Mouse (Mus musculus) liver, postnatal 0 days (tissue): Measurements from ENCODE around the gene Uhrf1. TPM values are rescaled to one million over a fixed set of nuclear protein-coding genes. Genes with fewer than 3 reads are reported as not detected.

Experiments used
- ATAC-seq: fragments of 200-750 bp; cut with Nextera tagmentation; 2 replicates; pipeline ENCODE4 v1.8.0; 2017; ENCODE audit warnings: mild to moderate bottlenecking, moderate library complexity
- DNase-seq: peaks from one replicate; pipeline ENCODE4 v3.0.0-alpha.2; 2016
- H3K27ac ChIP-seq: fragments of 300-500 bp; sonication (generic); 2 replicates; pipeline ENCODE4 v1.5.1; 2014; ENCODE audit warnings: antibody characterized with exemption, moderate library complexity, mild to moderate bottlenecking, low read depth
- H3K27me3 ChIP-seq: fragments of 300-500 bp; sonication (generic); 2 replicates; pipeline ENCODE4 v1.6.1; 2014; ENCODE audit warnings: low read length, control low read depth, mixed read lengths; ENCODE audit not compliant: insufficient read depth
- H3K36me3 ChIP-seq: fragments of 300-500 bp; sonication (generic); replicated peaks from 2 replicates; pipeline ENCODE4 v1.6.1; 2014; ENCODE audit warnings: mild to moderate bottlenecking, control low read depth, low read length, moderate library complexity, mixed read lengths; ENCODE audit not compliant: insufficient read depth
- H3K4me1 ChIP-seq: fragments of 300-500 bp; sonication (generic); 2 replicates; pipeline ENCODE4 v1.6.1; 2014; ENCODE audit warnings: antibody characterized with exemption, mild to moderate bottlenecking, control low read depth; ENCODE audit not compliant: insufficient read depth
- H3K4me2 ChIP-seq: fragments of 300-500 bp; sonication (generic); 2 replicates; pipeline ENCODE4 v1.6.1; 2014; ENCODE audit warnings: low read depth, mild to moderate bottlenecking, low read length, moderate library complexity, mixed read lengths
- H3K4me3 ChIP-seq: fragments of 300-500 bp; sonication (generic); 2 replicates; pipeline ENCODE4 v1.5.1; 2014; ENCODE audit warnings: low read depth, low read length
- H3K9ac ChIP-seq: fragments of 300-500 bp; sonication (generic); replicated peaks from 2 replicates; pipeline ENCODE4 v1.6.1; 2014; ENCODE audit warnings: mild to moderate bottlenecking, moderate library complexity
- H3K9me3 ChIP-seq: fragments of 300-500 bp; sonication (generic); 2 replicates; pipeline ENCODE4 v1.6.1; 2016; ENCODE audit warnings: mild to moderate bottlenecking, control low read depth, low read length, mixed read lengths
- CTCF ChIP-seq: sonication (generic); IDR thresholded peaks from 2 replicates; pipeline ENCODE4 v1.5.1; 2016; ENCODE audit warnings: antibody characterized with exemption, low read depth
- EP300 ChIP-seq: IDR thresholded peaks from 2 replicates; pipeline ENCODE4 v1.6.1; 2016; ENCODE audit warnings: antibody characterized with exemption, low read depth, mild to moderate bottlenecking
- WGBS: fragments of 180-500 bp; shearing (Covaris S2); extraction: QIAGEN DNeasy Blood & Tissue Kit; methylation state at CpG from one replicate; pipeline ENCODE4 v1.1.7; 2014; ENCODE audit not compliant: insufficient replicate concordance; 5-methylcytosine and 5-hydroxymethylcytosine counted together
- polyA plus RNA-seq: library from polyadenylated mRNA; unstranded; fragments of >200 nt; fragmentation: Nextera tagmentation; extraction: Ambion mirVana; gene quantifications from 2 replicates; pipeline ENCODE4 v1.2.1, GENCODE M21; 2015

Uhrf1 gene
- polyA plus RNA-seq, 1 experiment from 2014 or later, result 43.5 TPM

DNA sequence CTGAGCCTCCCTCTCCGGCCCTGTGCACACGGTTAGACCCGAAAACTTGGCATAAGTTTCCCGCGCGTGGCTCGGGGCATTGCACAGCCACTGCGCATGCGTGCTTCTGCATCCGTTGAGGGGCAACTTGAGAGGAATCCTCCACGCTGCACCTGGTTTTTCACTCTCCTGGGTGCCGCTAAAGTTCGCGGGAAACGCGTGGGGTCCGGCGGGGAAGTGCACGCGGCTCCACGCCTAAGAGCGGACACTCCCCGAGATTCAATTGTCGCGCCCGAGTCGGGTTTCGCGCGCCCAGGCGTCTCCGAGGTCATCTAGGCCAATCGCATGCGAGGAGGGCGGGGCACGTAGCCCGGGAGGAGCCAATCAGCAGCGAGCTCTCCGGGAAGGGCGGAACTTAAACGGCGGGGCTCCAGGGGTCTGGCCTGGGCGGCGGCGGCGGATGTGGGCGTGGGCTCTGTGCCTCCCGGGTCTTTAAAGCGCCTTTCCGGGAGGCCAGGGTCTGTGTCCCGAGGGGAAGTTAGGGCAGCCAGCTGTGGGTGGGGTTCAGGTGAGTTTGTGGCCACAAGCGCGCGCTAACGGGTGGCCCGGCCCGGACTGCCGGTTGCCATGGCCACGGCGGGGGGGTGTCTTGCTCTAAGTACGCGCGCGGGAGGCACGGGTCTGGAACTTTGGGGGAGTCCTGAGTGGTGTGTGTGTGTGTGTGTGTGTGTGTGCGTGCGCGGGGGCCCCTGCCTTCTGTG is 896 bp downstream of the Uhrf1 start:
- peaks cover 31% of the 10 kb centered on the region for H3K36me3 ChIP-seq
- no peaks in the 10 kb centered on the region for H3K27me3 ChIP-seq
- TF ChIP-seq CTCF, result no peak
- no peak; the same call in 1 of the 2 replicates for TF ChIP-seq EP300
- peak overlapping the region; percentile 80 for H3K27ac ChIP-seq
- under 1% methylated on average over 63 of the region's 68 CpGs for WGBS
- DNase-seq, result peak; percentile 98
- H3K9ac ChIP-seq, result peak overlapping the region; percentile 76
- peak; percentile 87 for ATAC-seq
- H3K9me3 ChIP-seq, result no peaks in the 10 kb centered on the region
- H3K4me1 ChIP-seq, result peaks cover 45% of the 10 kb centered on the region
- peak overlapping the region; percentile 88 for H3K4me2 ChIP-seq
- H3K4me3 ChIP-seq, result peak overlapping the region; percentile 62

DNA sequence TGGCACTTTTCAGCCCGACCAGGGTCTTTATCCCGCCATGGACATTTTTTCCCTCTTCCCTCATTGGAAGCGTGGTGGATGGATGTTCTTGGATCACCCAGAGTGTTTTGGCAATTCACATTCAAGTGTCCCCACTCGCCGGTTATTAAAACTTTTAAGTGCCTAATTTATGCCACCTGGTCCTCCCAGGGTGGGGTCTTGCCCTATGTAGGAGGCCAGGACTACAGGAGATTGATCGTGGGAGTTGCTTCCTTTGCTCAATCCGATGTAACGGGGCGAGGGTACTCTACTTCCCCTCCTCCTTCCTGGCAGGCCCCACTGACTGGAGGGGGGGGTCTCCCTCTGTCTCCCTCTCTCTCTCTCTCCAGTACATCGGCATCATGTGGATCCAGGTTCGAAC is 1.6 kb downstream of the Uhrf1 start:
- peaks cover 45% of the 10 kb centered on the region for H3K4me1 ChIP-seq
- DNase-seq, result no peak
- H3K4me2 ChIP-seq, result peak overlapping the region; percentile 88
- TF ChIP-seq CTCF, result no peak
- H3K27me3 ChIP-seq, result no peaks in the 10 kb centered on the region
- no peak for ATAC-seq
- H3K4me3 ChIP-seq, result peak overlapping the region; percentile 62
- peaks cover 37% of the 10 kb centered on the region for H3K36me3 ChIP-seq
- H3K27ac ChIP-seq, result peak overlapping the region; percentile 80
- H3K9ac ChIP-seq, result peak overlapping the region; percentile 76
- no peaks in the 10 kb centered on the region for H3K9me3 ChIP-seq
- WGBS, result 15% methylated on average over 11 of the region's 11 CpGs

DNA sequence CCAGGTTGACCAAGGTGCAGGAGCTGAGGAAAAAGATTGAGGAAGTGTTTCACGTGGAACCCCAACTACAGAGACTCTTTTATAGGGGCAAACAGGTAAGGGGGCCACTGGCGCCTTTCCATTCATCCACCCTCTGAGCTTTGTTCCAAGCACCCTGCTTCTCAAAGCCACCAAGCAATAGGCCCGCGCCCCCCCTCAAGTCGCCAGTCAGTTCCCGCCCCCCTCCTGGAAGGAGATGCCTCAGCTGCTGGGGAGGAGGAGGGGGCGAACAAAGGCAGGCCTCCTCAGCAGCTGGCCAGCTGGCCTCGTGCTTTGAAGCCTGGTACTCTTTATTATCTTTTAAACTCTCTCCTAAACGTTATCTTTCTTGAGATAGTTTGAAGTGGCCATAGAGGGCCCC is 2.0 kb downstream of the Uhrf1 start:
- no peak for TF ChIP-seq EP300
- TF ChIP-seq CTCF, result no peak
- peak overlapping the region; percentile 88 for H3K4me2 ChIP-seq
- WGBS, result 48% methylated on average over 9 of the region's 9 CpGs
- peak overlapping the region; percentile 62 for H3K4me3 ChIP-seq
- H3K36me3 ChIP-seq, result peaks cover 40% of the 10 kb centered on the region
- no peaks in the 10 kb centered on the region for H3K9me3 ChIP-seq
- no peak for ATAC-seq
- peaks cover 45% of the 10 kb centered on the region for H3K4me1 ChIP-seq
- peak overlapping the region; percentile 76 for H3K9ac ChIP-seq
- no peak for DNase-seq
- H3K27me3 ChIP-seq, result no peaks in the 10 kb centered on the region
- H3K27ac ChIP-seq, result peak overlapping the region; percentile 80

DNA sequence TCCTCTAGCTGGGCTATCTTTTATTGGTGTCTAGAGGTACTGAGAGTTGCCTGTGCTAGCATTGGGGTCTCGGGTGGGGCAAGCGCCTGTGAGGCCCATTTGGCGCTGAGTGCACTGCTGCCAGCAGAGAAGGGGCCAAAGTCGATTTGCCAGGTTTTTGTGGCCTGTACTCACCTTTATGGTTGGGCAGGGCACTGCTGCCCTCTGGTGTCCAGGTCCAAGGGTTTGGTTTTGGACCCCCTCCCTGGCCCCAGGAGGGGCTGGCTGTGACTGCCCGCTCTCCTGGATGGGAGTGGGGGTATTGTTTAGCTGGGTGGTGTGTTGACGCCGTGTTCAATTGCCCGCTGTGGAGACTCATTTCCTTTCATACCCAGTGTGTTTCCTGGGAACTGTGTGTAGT is 2.7 kb downstream of the Uhrf1 start:
- ATAC-seq, result no peak
- Histone ChIP-seq H3K9ac (no peak overlapping the region), H3K27ac (no peak overlapping the region), H3K4me2 (peak overlapping the region; percentile 88), H3K36me3 (peaks cover 47% of the 10 kb centered on the region), H3K4me1 (peaks cover 45% of the 10 kb centered on the region), H3K4me3 (peak overlapping the region; percentile 62; the same call in 1 of the 2 replicates), H3K9me3 (no peaks in the 10 kb centered on the region), H3K27me3 (no peaks in the 10 kb centered on the region)
- peak; percentile 57 for DNase-seq
- TF ChIP-seq EP300 (no peak), CTCF (peak; percentile 65)
- WGBS, result 72% methylated on average over 8 of the region's 8 CpGs

DNA sequence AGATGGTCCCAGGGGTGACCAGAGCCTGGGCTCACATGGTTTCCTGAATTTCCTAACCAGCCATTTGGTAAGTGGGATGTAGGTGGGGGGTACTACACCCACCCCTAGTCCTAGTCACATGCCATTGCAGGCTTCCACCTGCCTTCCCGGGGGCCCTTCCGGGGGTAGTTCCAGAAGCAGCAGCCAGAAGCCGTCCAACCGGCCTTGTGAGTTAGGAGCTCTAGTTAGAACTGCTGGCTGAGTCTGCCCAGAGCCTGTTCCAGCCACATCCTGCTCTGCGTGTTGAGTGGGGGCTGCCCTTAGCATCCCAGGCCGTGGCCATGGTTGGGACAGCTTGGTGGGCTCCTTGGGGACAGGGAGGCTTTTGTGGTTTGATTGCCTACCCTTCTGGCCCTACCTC is 5.0 kb downstream of the Uhrf1 start:
- 0 out of 2 replicates have a peak overlapping the region, but pooled peaks have one; percentile 22 for H3K27ac ChIP-seq
- H3K4me2 ChIP-seq, result no peak overlapping the region
- H3K36me3 ChIP-seq, result peaks cover 66% of the 10 kb centered on the region
- no peaks in the 10 kb centered on the region for H3K27me3 ChIP-seq
- H3K9ac ChIP-seq, result no peak overlapping the region
- no peak for ATAC-seq
- 76% methylated on average over 6 of the region's 6 CpGs for WGBS
- no peak overlapping the region for H3K4me3 ChIP-seq
- H3K9me3 ChIP-seq, result no peaks in the 10 kb centered on the region
- no peak for DNase-seq
- TF ChIP-seq EP300, result no peak
- TF ChIP-seq CTCF, result no peak
- peaks cover 33% of the 10 kb centered on the region for H3K4me1 ChIP-seq

DNA sequence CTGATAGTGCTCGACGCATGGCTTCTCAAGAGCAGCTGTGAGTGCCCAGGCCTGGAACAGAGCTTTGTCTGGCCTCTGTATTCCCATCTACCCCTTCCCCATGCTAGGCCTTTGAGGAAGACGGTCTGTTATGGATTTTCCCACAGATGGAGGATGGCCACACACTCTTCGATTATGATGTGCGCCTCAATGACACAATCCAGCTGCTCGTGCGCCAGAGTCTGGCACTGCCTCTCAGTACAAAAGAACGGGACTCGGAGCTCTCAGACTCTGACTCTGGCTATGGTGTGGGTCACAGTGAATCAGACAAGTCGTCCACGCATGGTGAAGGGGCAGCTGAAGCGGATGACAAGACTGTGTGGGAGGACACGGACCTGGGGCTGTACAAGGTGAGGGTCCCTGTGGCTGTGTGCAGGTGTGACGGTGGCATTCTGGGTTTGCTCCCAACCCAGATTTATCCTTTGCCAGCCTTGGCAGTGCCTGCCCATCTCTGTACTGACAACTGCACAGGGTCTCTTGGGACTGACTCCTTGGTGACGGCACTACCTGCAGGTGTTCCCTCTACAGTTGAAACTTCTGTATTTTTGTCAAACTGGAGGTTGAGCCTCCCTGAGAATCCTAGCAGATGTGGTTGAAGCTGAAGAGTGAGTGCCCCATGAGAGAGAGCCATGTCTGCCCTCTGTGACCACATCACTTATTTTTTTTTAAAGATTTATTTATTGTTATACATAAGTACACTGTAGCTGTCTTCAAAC is 6.2 kb downstream of the Uhrf1 start:
- no peaks in the 10 kb centered on the region for H3K9me3 ChIP-seq
- no peaks in the 10 kb centered on the region for H3K27me3 ChIP-seq
- peaks cover 27% of the 10 kb centered on the region for H3K4me1 ChIP-seq
- peaks cover 74% of the 10 kb centered on the region for H3K36me3 ChIP-seq
- peak; percentile 39 for ATAC-seq
- no peak overlapping the region for H3K4me3 ChIP-seq
- no peak overlapping the region for H3K4me2 ChIP-seq
- DNase-seq, result no peak
- H3K9ac ChIP-seq, result no peak overlapping the region
- TF ChIP-seq EP300, result no peak
- TF ChIP-seq CTCF, result no peak
- peak overlapping the region; percentile 50 for H3K27ac ChIP-seq
- WGBS, result 87% methylated on average over 15 of the region's 15 CpGs
